Mouse (Mus musculus) midbrain, embryonic 12.5 days (tissue): ENCODE data around the gene Wdsub1. TPM values are rescaled to one million over a fixed set of nuclear protein-coding genes. Genes with fewer than 3 reads are reported as not detected.

ENCODE experiments used
- ATAC-seq: fragments of 200-750 bp; cut with Nextera tagmentation; 2 replicates; pipeline ENCODE4 v1.8.0; 2017; ENCODE audit warnings: low read depth, moderate TSS enrichment, moderate library complexity; ENCODE audit not compliant: low FRiP score
- H3K27ac ChIP-seq: fragments of 300-500 bp; sonication (generic); replicated peaks from 2 replicates; pipeline ENCODE4 v1.5.1; 2016; ENCODE audit warnings: mild to moderate bottlenecking
- H3K27me3 ChIP-seq: fragments of 300-500 bp; sonication (generic); 2 replicates; pipeline ENCODE4 v1.6.1; 2016; ENCODE audit warnings: mild to moderate bottlenecking
- H3K36me3 ChIP-seq: fragments of 300-500 bp; sonication (generic); 2 replicates; pipeline ENCODE4 v1.6.1; 2016
- H3K4me1 ChIP-seq: fragments of 300-500 bp; sonication (generic); 2 replicates; pipeline ENCODE4 v1.6.1; 2016
- H3K4me2 ChIP-seq: fragments of 300-500 bp; sonication (generic); replicated peaks from 2 replicates; pipeline ENCODE4 v1.6.1; 2016; ENCODE audit warnings: mild to moderate bottlenecking, moderate library complexity
- H3K4me3 ChIP-seq: fragments of 300-500 bp; sonication (generic); 2 replicates; pipeline ENCODE4 v1.5.1; 2016; ENCODE audit warnings: mild to moderate bottlenecking
- H3K9ac ChIP-seq: fragments of 300-500 bp; sonication (generic); replicated peaks from 2 replicates; pipeline ENCODE4 v1.6.1; 2016; ENCODE audit warnings: mild to moderate bottlenecking, moderate library complexity
- H3K9me3 ChIP-seq: fragments of 300-500 bp; sonication (generic); 2 replicates; pipeline ENCODE4 v1.6.1; 2016; ENCODE audit warnings: mild to moderate bottlenecking
- WGBS: fragments of 180-500 bp; shearing (Covaris S2); methylation state at CpG from one replicate; pipeline ENCODE4 v1.1.7; 2016; 5-methylcytosine and 5-hydroxymethylcytosine counted together
- polyA plus RNA-seq: library from polyadenylated mRNA; unstranded; fragments of >200 nt; fragmentation: Nextera tagmentation; extraction: Ambion mirVana; gene quantifications from 2 replicates; pipeline ENCODE4 v1.2.1, GENCODE M21; 2016

Wdsub1 gene
- 16.1 and 17.6 TPM in 2 replicates for polyA plus RNA-seq

GRCm38 (mm10) chr2:59881831-59882741, at the start of gene Wdsub1:
Wdsub1 (minus strand) TSS chr2:59882591.
- Histone ChIP-seq H3K27ac (0 out of 2 replicates have a peak within 1 kb of the TSS, but pooled peaks have one; percentile 11), H3K9me3 (no peaks in the 10 kb centered on the region), H3K27me3 (no peaks in the 10 kb centered on the region), H3K9ac (peak within 1 kb of the TSS; percentile 64), H3K4me1 (peaks cover 10% of the 10 kb centered on the region), H3K4me3 (peak within 1 kb of the TSS; percentile 76), H3K4me2 (peak within 1 kb of the TSS; percentile 82), H3K36me3 (no peaks in the 10 kb centered on the region)
- WGBS, result 6% methylated on average over 54 of the region's 57 CpGs
- ATAC-seq, result peak; percentile 98

GRCm38 (mm10) chr2:59913610-59914009, 31.2 kb upstream of the Wdsub1 start:
- H3K36me3 ChIP-seq, result peaks cover 60% of the 10 kb centered on the region
- no peaks in the 10 kb centered on the region for H3K9me3 ChIP-seq
- H3K4me1 ChIP-seq, result no peaks in the 10 kb centered on the region
- ATAC-seq, result 0 out of 2 replicates have a peak, but pooled peaks have one; percentile 30
- 70% methylated on average over 11 of the region's 11 CpGs for WGBS
- no peak overlapping the region for H3K4me3 ChIP-seq
- no peak overlapping the region for H3K27ac ChIP-seq
- H3K9ac ChIP-seq, result no peak overlapping the region
- no peak overlapping the region for H3K4me2 ChIP-seq
- H3K27me3 ChIP-seq, result no peaks in the 10 kb centered on the region

GRCm38 (mm10) chr2:59908048-59908447, 25.7 kb upstream of the Wdsub1 start:
- no peak for ATAC-seq
- Histone ChIP-seq H3K9ac (no peak overlapping the region), H3K4me3 (no peak overlapping the region), H3K4me1 (no peaks in the 10 kb centered on the region), H3K27me3 (no peaks in the 10 kb centered on the region), H3K27ac (no peak overlapping the region), H3K36me3 (peaks cover 52% of the 10 kb centered on the region), H3K4me2 (no peak overlapping the region), H3K9me3 (no peaks in the 10 kb centered on the region)
- WGBS, result 93% methylated on average over 9 of the region's 9 CpGs

- Histone ChIP-seq H3K9ac (no peak overlapping the region), H3K36me3 (peaks cover 50% of the 10 kb centered on the region), H3K27me3 (no peaks in the 10 kb centered on the region), H3K4me1 (no peaks in the 10 kb centered on the region), H3K27ac (no peak overlapping the region), H3K9me3 (no peaks in the 10 kb centered on the region), H3K4me3 (no peak overlapping the region), H3K4me2 (no peak overlapping the region)
- ATAC-seq, result no peak
- 88% methylated on average over 7 of the region's 7 CpGs for WGBS
These were observed 21.6 kb upstream of the Wdsub1 start for GRCm38 (mm10) chr2:59904007-59904406.

GRCm38 (mm10) chr2:59898666-59899065, 16.3 kb upstream of the Wdsub1 start:
- H3K27ac ChIP-seq, result no peak overlapping the region
- no peaks in the 10 kb centered on the region for H3K4me1 ChIP-seq
- no peak overlapping the region for H3K4me3 ChIP-seq
- H3K4me2 ChIP-seq, result no peak overlapping the region
- no peaks in the 10 kb centered on the region for H3K9me3 ChIP-seq
- ATAC-seq, result no peak
- H3K9ac ChIP-seq, result no peak overlapping the region
- WGBS, result 83% methylated on average over 4 of the region's 4 CpGs
- H3K27me3 ChIP-seq, result no peaks in the 10 kb centered on the region
- H3K36me3 ChIP-seq, result peaks cover 41% of the 10 kb centered on the region

- WGBS, result 86% methylated on average over 5 of the region's 7 CpGs
- Histone ChIP-seq H3K4me3 (no peak overlapping the region), H3K9me3 (no peaks in the 10 kb centered on the region), H3K36me3 (peaks cover 43% of the 10 kb centered on the region), H3K4me1 (no peaks in the 10 kb centered on the region), H3K9ac (no peak overlapping the region), H3K27me3 (no peaks in the 10 kb centered on the region), H3K4me2 (no peak overlapping the region), H3K27ac (no peak overlapping the region)
- no peak for ATAC-seq
These were observed 15.7 kb upstream of the Wdsub1 start for GRCm38 (mm10) chr2:59898105-59898504.

GRCm38 (mm10) chr2:59896837-59897236, 14.4 kb upstream of the Wdsub1 start:
- Histone ChIP-seq H3K4me3 (no peak overlapping the region), H3K9me3 (no peaks in the 10 kb centered on the region), H3K4me1 (no peaks in the 10 kb centered on the region), H3K27me3 (no peaks in the 10 kb centered on the region), H3K36me3 (peaks cover 40% of the 10 kb centered on the region), H3K27ac (no peak overlapping the region), H3K9ac (no peak overlapping the region), H3K4me2 (no peak overlapping the region)
- ATAC-seq, result no peak
- 90% methylated on average over 8 of the region's 8 CpGs for WGBS

GRCm38 (mm10) chr2:59896400-59896799, 14.0 kb upstream of the Wdsub1 start:
- no peaks in the 10 kb centered on the region for H3K9me3 ChIP-seq
- H3K9ac ChIP-seq, result no peak overlapping the region
- WGBS, result 89% methylated on average over 7 of the region's 7 CpGs
- no peak overlapping the region for H3K27ac ChIP-seq
- no peak overlapping the region for H3K4me2 ChIP-seq
- H3K27me3 ChIP-seq, result no peaks in the 10 kb centered on the region
- peaks cover 36% of the 10 kb centered on the region for H3K36me3 ChIP-seq
- ATAC-seq, result no peak
- H3K4me3 ChIP-seq, result no peak overlapping the region
- no peaks in the 10 kb centered on the region for H3K4me1 ChIP-seq

- Histone ChIP-seq H3K9ac (no peak overlapping the region), H3K36me3 (peaks cover 10% of the 10 kb centered on the region; the same call in 1 of the 2 replicates), H3K9me3 (no peaks in the 10 kb centered on the region), H3K4me1 (no peaks in the 10 kb centered on the region), H3K27me3 (no peaks in the 10 kb centered on the region), H3K4me3 (no peak overlapping the region), H3K4me2 (no peak overlapping the region), H3K27ac (no peak overlapping the region)
- WGBS, result 86% methylated on average over 6 of the region's 6 CpGs
- ATAC-seq, result no peak
These were observed 7.3 kb upstream of the Wdsub1 start for GRCm38 (mm10) chr2:59889699-59890098.

- Histone ChIP-seq H3K4me3 (peak overlapping the region; percentile 76), H3K27ac (no peak overlapping the region), H3K27me3 (no peaks in the 10 kb centered on the region), H3K9me3 (no peaks in the 10 kb centered on the region), H3K4me1 (peaks cover 10% of the 10 kb centered on the region), H3K4me2 (peak overlapping the region; percentile 82), H3K9ac (no peak overlapping the region), H3K36me3 (no peaks in the 10 kb centered on the region)
- WGBS, result 69% methylated on average over 8 of the region's 8 CpGs
- peak; percentile 42; the same call in 1 of the 2 replicates for ATAC-seq
These were observed 421 bp upstream of the Wdsub1 start for GRCm38 (mm10) chr2:59882742-59883281.

- peak overlapping the region; percentile 76; the same call in 1 of the 2 replicates for H3K4me3 ChIP-seq
- peaks cover 10% of the 10 kb centered on the region for H3K4me1 ChIP-seq
- WGBS, result 85% methylated on average over 6 of the region's 6 CpGs
These were observed 987 bp downstream of the Wdsub1 start for GRCm38 (mm10) chr2:59881404-59881803.

GRCm38 (mm10) chr2:59878221-59878620, 4.2 kb downstream of the Wdsub1 start:
- no peaks in the 10 kb centered on the region for H3K27me3 ChIP-seq
- H3K4me2 ChIP-seq, result no peak overlapping the region
- no peaks in the 10 kb centered on the region for H3K9me3 ChIP-seq
- no peak overlapping the region for H3K4me3 ChIP-seq
- ATAC-seq, result no peak
- peaks cover 10% of the 10 kb centered on the region for H3K4me1 ChIP-seq
- WGBS, result 82% methylated on average over 19 of the region's 19 CpGs
- no peak overlapping the region for H3K9ac ChIP-seq
- H3K27ac ChIP-seq, result no peak overlapping the region
- no peaks in the 10 kb centered on the region for H3K36me3 ChIP-seq

More at GRCm38 (mm10) chr2:59881404-59881803, 987 bp downstream of the Wdsub1 start:
- H3K36me3 ChIP-seq, result no peaks in the 10 kb centered on the region
- no peak overlapping the region; the same call in 1 of the 2 replicates for H3K9ac ChIP-seq
- ATAC-seq, result no peak
- peak overlapping the region; percentile 82 for H3K4me2 ChIP-seq
- no peaks in the 10 kb centered on the region for H3K9me3 ChIP-seq
- H3K27me3 ChIP-seq, result no peaks in the 10 kb centered on the region
- no peak overlapping the region for H3K27ac ChIP-seq
